Mouse (Mus musculus): ENCODE results near the gene Kyat1. TPM values are rescaled to one million over a fixed set of nuclear protein-coding genes. Genes with fewer than 3 reads are reported as not detected.
A peak's percentile ranks its signal among the peaks of the same experiment; 100 is the strongest.

The Kyat1 gene
- 13.1 and 13.3 TPM in 2 replicates for polyA plus RNA-seq (2015; fragmentation: Nextera tagmentation; extraction: Ambion mirVana)

GRCm38 (mm10) chr2:30205629-30206357 lies at the start of gene Kyat1:
TSS of gene Kyat1 (minus strand) at chr2:30205847.
- ATAC-seq (ENCODE audit: low read depth), result peak; percentile 99

DNA sequence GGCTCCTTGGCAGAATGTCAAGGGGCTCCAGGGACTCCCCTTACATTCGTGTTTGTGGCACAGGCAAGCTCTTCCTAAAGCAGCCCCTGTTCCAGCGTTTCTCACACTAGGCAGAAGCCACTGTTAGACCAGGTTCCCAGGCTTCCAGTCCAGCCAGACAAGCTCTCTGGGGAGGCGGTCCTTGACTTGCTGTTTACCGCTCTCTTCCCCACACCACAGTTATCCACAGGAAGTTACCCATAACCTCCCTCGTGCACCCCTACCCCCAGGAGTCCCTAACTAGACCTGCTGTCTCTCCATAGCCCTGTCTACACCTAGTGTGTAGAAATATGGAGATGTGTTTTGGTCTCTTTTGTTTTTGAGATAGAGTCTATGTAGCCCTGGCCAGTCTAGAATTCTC lies 48.2 kb upstream of the Kyat1 start:
- peaks cover 81% of the 10 kb centered on the region for H3K36me3 ChIP-seq
- no peak for ATAC-seq (ENCODE audit: low read depth)
- WGBS, result 84% methylated on average over 5 of the region's 5 CpGs
- H3K4me1 ChIP-seq (replicated peaks), result peaks cover 17% of the 10 kb centered on the region
- no peaks in the 10 kb centered on the region for H3K9me3 ChIP-seq
- no peaks in the 10 kb centered on the region for H3K27me3 ChIP-seq
- H3K4me3 ChIP-seq, result no peak overlapping the region
- H3K27ac ChIP-seq (replicated peaks), result no peak overlapping the region
- no peak overlapping the region for H3K4me2 ChIP-seq
- no peak overlapping the region for H3K9ac ChIP-seq

More at GRCm38 (mm10) chr2:30205629-30206357, at the start of gene Kyat1:
- Histone ChIP-seq H3K4me1 (replicated peaks) (peaks cover 22% of the 10 kb centered on the region), H3K4me3 (peak within 1 kb of the TSS; percentile 64), H3K9me3 (no peaks in the 10 kb centered on the region), H3K9ac (peak within 1 kb of the TSS; percentile 76), H3K36me3 (no peaks in the 10 kb centered on the region), H3K4me2 (peak within 1 kb of the TSS; percentile 84), H3K27me3 (no peaks in the 10 kb centered on the region), H3K27ac (replicated peaks) (peak within 1 kb of the TSS; percentile 85)
- WGBS, result under 1% methylated on average over 44 of the region's 44 CpGs

DNA sequence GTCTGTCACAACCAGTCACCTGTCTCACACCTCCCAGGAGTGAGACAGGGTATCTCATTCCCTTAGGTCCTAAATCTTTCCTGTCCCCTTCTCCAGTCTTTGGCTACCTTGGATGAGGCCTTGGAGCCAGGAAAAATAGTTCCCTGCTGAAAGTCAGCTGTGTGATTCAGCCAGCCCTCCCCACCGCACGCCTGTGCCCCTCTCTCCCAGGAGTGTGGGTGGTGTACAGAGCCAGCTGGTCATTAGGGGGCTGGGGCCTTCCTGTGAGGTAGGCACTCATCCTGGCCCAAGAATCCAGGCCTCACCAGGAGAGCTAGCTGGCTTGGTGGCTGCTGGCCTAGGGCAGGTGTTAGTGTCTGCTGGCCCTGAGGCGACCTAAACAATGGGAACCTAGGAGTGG lies 46.9 kb upstream of the Kyat1 start:
- Histone ChIP-seq H3K27me3 (no peaks in the 10 kb centered on the region), H3K9ac (no peak overlapping the region), H3K4me1 (replicated peaks) (peaks cover 12% of the 10 kb centered on the region), H3K27ac (replicated peaks) (no peak overlapping the region), H3K9me3 (no peaks in the 10 kb centered on the region), H3K4me3 (no peak overlapping the region), H3K4me2 (no peak overlapping the region), H3K36me3 (peaks cover 79% of the 10 kb centered on the region)
- WGBS, result 87% methylated on average over 3 of the region's 3 CpGs
- no peak for ATAC-seq (ENCODE audit: low read depth)

- Histone ChIP-seq H3K4me1 (replicated peaks) (peaks cover 12% of the 10 kb centered on the region), H3K4me2 (no peak overlapping the region), H3K27me3 (no peaks in the 10 kb centered on the region), H3K27ac (replicated peaks) (no peak overlapping the region), H3K9ac (0 out of 2 replicates have a peak overlapping the region, but pooled peaks have one; percentile 5), H3K36me3 (peaks cover 69% of the 10 kb centered on the region), H3K9me3 (no peaks in the 10 kb centered on the region), H3K4me3 (no peak overlapping the region)
- ATAC-seq (ENCODE audit: low read depth), result 0 out of 2 replicates have a peak, but pooled peaks have one; percentile 53
- 84% methylated on average over 5 of the region's 5 CpGs for WGBS
Measured at GRCm38 (mm10) chr2:30251417-30252104, 45.9 kb upstream of the Kyat1 start.

GRCm38 (mm10) chr2:30250166-30251128 lies 44.8 kb upstream of the Kyat1 start:
- no peak overlapping the region for H3K27ac ChIP-seq (replicated peaks)
- WGBS, result 88% methylated on average over 10 of the region's 10 CpGs
- no peak overlapping the region for H3K4me3 ChIP-seq
- H3K36me3 ChIP-seq, result peaks cover 64% of the 10 kb centered on the region
- H3K9me3 ChIP-seq, result no peaks in the 10 kb centered on the region
- no peak overlapping the region for H3K4me2 ChIP-seq
- no peak for ATAC-seq (ENCODE audit: low read depth)
- no peak overlapping the region for H3K9ac ChIP-seq
- H3K4me1 ChIP-seq (replicated peaks), result peaks cover 12% of the 10 kb centered on the region
- H3K27me3 ChIP-seq, result no peaks in the 10 kb centered on the region

- Histone ChIP-seq H3K9me3 (no peaks in the 10 kb centered on the region), H3K27ac (replicated peaks) (no peak overlapping the region), H3K4me3 (no peak overlapping the region), H3K36me3 (peaks cover 66% of the 10 kb centered on the region), H3K27me3 (no peaks in the 10 kb centered on the region), H3K9ac (no peak overlapping the region), H3K4me2 (no peak overlapping the region), H3K4me1 (replicated peaks) (peaks cover 15% of the 10 kb centered on the region)
- WGBS, result 86% methylated on average over 3 of the region's 3 CpGs
- no peak for ATAC-seq (ENCODE audit: low read depth)
Measured at GRCm38 (mm10) chr2:30249182-30249581, 43.5 kb upstream of the Kyat1 start.

- no peak overlapping the region for H3K9ac ChIP-seq
- peaks cover 74% of the 10 kb centered on the region for H3K36me3 ChIP-seq
- no peak for ATAC-seq (ENCODE audit: low read depth)
- no peaks in the 10 kb centered on the region for H3K9me3 ChIP-seq
- H3K4me1 ChIP-seq (replicated peaks), result peaks cover 22% of the 10 kb centered on the region
- WGBS, result 71% methylated on average over 4 of the region's 4 CpGs
- no peak overlapping the region for H3K4me2 ChIP-seq
- no peak overlapping the region for H3K4me3 ChIP-seq
- no peaks in the 10 kb centered on the region for H3K27me3 ChIP-seq
- H3K27ac ChIP-seq (replicated peaks), result no peak overlapping the region
Measured at GRCm38 (mm10) chr2:30247681-30248080, 42.0 kb upstream of the Kyat1 start.

GRCm38 (mm10) chr2:30247036-30247435 lies 41.4 kb upstream of the Kyat1 start:
- no peak for ATAC-seq (ENCODE audit: low read depth)
- Histone ChIP-seq H3K9ac (no peak overlapping the region), H3K27me3 (no peaks in the 10 kb centered on the region), H3K27ac (replicated peaks) (no peak overlapping the region), H3K9me3 (no peaks in the 10 kb centered on the region), H3K36me3 (peaks cover 73% of the 10 kb centered on the region), H3K4me3 (no peak overlapping the region), H3K4me2 (no peak overlapping the region), H3K4me1 (replicated peaks) (peaks cover 23% of the 10 kb centered on the region)
- WGBS, result 94% methylated on average over 5 of the region's 5 CpGs

DNA sequence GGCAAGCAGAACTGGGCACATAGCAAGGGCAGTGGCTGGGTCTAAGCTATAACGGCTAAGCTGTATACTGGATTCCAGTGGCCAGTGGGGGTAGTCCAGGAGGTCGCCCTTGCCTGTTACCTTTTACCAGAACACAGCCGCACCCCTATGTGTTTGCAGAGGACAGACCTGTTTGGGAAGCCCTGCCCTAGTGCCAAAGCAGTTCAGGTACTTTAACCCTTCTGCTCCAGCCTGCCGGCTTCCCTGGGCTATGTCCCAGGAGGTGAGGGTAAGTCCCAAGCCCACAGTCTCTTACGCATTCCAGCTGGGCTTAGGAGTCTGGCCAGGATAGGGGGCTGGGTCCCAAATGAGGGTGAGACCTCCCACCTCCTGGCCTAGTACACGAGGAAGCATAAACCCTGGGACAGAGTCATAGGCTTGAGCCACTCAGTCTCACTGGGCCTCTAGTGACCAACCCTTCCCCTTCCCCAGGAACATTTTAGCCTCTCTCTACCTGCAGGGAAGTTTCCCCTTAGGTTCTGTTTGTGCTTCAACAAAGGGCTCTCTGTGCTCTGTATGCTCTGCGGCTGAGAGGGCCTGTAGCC lies 39.0 kb upstream of the Kyat1 start:
- Histone ChIP-seq H3K4me2 (no peak overlapping the region), H3K27me3 (no peaks in the 10 kb centered on the region), H3K27ac (replicated peaks) (no peak overlapping the region), H3K4me3 (no peak overlapping the region), H3K4me1 (replicated peaks) (peaks cover 37% of the 10 kb centered on the region), H3K9ac (no peak overlapping the region), H3K36me3 (peaks cover 74% of the 10 kb centered on the region), H3K9me3 (no peaks in the 10 kb centered on the region)
- ATAC-seq (ENCODE audit: low read depth), result no peak
- 79% methylated on average over 7 of the region's 7 CpGs for WGBS

DNA sequence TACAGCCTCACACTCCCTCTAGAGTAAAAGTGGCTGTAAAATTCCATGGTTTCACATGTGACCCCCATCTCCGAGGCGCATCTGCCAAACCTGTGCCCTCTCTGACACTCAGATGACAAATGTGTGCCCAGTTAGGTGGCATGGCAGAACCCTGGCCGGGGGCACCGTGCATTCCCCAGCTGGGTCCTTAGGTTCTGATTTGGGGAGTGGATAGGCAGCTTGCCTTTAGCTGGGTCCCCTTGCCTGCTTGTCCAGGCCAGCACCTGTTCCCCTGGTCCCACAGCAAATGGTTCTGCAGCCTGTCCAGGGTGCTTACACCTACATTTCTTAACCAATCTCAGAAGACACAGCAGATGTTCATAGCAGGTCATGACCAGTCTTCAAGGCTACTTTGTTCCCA lies 37.7 kb upstream of the Kyat1 start:
- H3K27me3 ChIP-seq, result no peaks in the 10 kb centered on the region
- WGBS, result 86% methylated on average over 4 of the region's 4 CpGs
- no peak overlapping the region for H3K9ac ChIP-seq
- H3K36me3 ChIP-seq, result peaks cover 61% of the 10 kb centered on the region
- no peak overlapping the region for H3K27ac ChIP-seq (replicated peaks)
- no peak overlapping the region for H3K4me3 ChIP-seq
- peaks cover 49% of the 10 kb centered on the region for H3K4me1 ChIP-seq (replicated peaks)
- no peaks in the 10 kb centered on the region for H3K9me3 ChIP-seq
- ATAC-seq (ENCODE audit: low read depth), result no peak
- no peak overlapping the region for H3K4me2 ChIP-seq

GRCm38 (mm10) chr2:30242509-30242908 lies 36.9 kb upstream of the Kyat1 start:
- Histone ChIP-seq H3K4me1 (replicated peaks) (peaks cover 51% of the 10 kb centered on the region), H3K27me3 (no peaks in the 10 kb centered on the region), H3K27ac (replicated peaks) (peak overlapping the region; percentile 43; the same call in 1 of the 2 replicates), H3K9ac (no peak overlapping the region), H3K4me2 (no peak overlapping the region), H3K36me3 (peaks cover 54% of the 10 kb centered on the region), H3K4me3 (no peak overlapping the region), H3K9me3 (no peaks in the 10 kb centered on the region)
- ATAC-seq (ENCODE audit: low read depth), result no peak
- WGBS, result 24% methylated on average over 4 of the region's 4 CpGs
